ENCODE assay signal across 32 mouse cellular contexts in the genomic region with DNA sequence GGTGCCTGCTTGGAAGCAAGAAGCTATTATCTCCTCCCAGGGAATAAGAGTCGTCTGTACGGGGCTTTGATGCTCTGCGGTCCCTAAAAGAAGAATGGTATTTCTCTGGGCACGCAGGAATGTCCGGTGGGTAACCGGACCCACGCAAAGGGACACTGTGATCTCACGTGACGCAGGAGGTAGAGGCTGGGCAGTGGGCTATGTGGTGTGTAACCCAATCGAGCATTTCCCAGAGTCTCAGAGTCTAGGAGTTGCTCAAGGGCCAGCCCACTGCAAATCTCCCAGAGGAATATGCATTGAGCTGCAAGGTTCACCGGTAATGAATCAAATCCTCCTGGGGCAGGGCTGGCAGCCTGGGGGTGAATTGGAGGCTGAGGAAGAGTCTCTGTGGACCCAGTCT. TPM values are rescaled to one million over a fixed set of nuclear protein-coding genes. Genes with fewer than 3 reads are reported as not detected.
"Had no signal": no experiment of that assay in that cellular context is flagged by ENCODE, and none has a peak within 500 bp of the region (broad histone marks: within the 10 kb centered on the region; RNA-seq: fewer than 3 reads in every experiment).

No protein-coding gene starts in this region.

- H3K4me1 ChIP-seq: embryonic facial prominence, embryonic 12.5 days; embryonic facial prominence, embryonic 13.5 days; embryonic facial prominence, embryonic 15.5 days; forebrain, embryonic 15.5 days had no signal

- DNase-seq: cerebellum, adult 18-20 months; cerebellum, adult 2 months; cerebellum, adult 8-10 months; cerebellum, adult 9-10 months; cerebellum, adult 9-11 months; cerebellum, postnatal 10 days; cerebellum, postnatal 14 days; cerebellum, postnatal 25 days; cerebellum, postnatal 36 days; embryo, embryonic 11 days; forebrain, postnatal 0 days; gastrocnemius, adult 2 months; gastrocnemius, postnatal 10 days; gastrocnemius, postnatal 14 days; gastrocnemius, postnatal 25 days; gastrocnemius, postnatal 36 days; heart, adult 11 months had no signal

- H3K27ac ChIP-seq: embryonic facial prominence, embryonic 10.5 days; embryonic facial prominence, embryonic 12.5 days; embryonic facial prominence, embryonic 13.5 days; embryonic facial prominence, embryonic 15.5 days; forebrain, embryonic 10.5 days; forebrain, embryonic 12.5 days; forebrain, embryonic 13.5 days; forebrain, embryonic 15.5 days; gastrocnemius, adult 2 months had no signal

- ATAC-seq: forebrain, embryonic 13.5 days; forebrain, embryonic 14.5 days; forebrain, embryonic 15.5 days; forebrain, embryonic 16.5 days; forebrain, postnatal 0 days had no signal

- H3K36me3 ChIP-seq: embryonic facial prominence, embryonic 10.5 days; embryonic facial prominence, embryonic 12.5 days; embryonic facial prominence, embryonic 13.5 days; embryonic facial prominence, embryonic 15.5 days; forebrain, embryonic 10.5 days; forebrain, embryonic 12.5 days; forebrain, embryonic 15.5 days had no signal

- H3K4me3 ChIP-seq: embryonic facial prominence, embryonic 10.5 days; embryonic facial prominence, embryonic 12.5 days; embryonic facial prominence, embryonic 13.5 days; embryonic facial prominence, embryonic 15.5 days; erythroblast, embryonic 14.5 days; forebrain, embryonic 10.5 days; forebrain, embryonic 12.5 days; forebrain, embryonic 13.5 days; forebrain, embryonic 15.5 days; gastrocnemius, adult 2 months had no signal

- H3K4me2 ChIP-seq: embryonic facial prominence, embryonic 12.5 days; embryonic facial prominence, embryonic 13.5 days; embryonic facial prominence, embryonic 15.5 days; forebrain, embryonic 12.5 days; forebrain, embryonic 13.5 days; forebrain, embryonic 15.5 days had no signal

- H3K9me3 ChIP-seq: embryonic facial prominence, embryonic 10.5 days; embryonic facial prominence, embryonic 12.5 days; embryonic facial prominence, embryonic 13.5 days; embryonic facial prominence, embryonic 15.5 days; forebrain, embryonic 10.5 days; forebrain, embryonic 12.5 days; forebrain, embryonic 13.5 days; forebrain, embryonic 15.5 days had no signal

- H3K27me3 ChIP-seq: forebrain, embryonic 15.5 days had no signal

- H3K9ac ChIP-seq: embryonic facial prominence, embryonic 12.5 days; embryonic facial prominence, embryonic 13.5 days; embryonic facial prominence, embryonic 15.5 days; forebrain, embryonic 12.5 days; forebrain, embryonic 13.5 days; forebrain, embryonic 15.5 days; forebrain, postnatal 0 days had no signal

RNA-seq across cellular contexts. Expression of a gene that starts 9.5 kb away (rescaled TPM):
- polyA plus RNA-seq: gonadal fat pad, adult 2 months had no signal

RNA-seq across cellular contexts. Expression of a gene that starts 18.8 kb away (rescaled TPM):
- polyA plus RNA-seq: cerebellum, adult 2 months; cortical plate, adult 2 months; erythroblast, embryonic 14.5 days; forebrain, embryonic 10.5 days; forebrain, embryonic 11.5 days; forebrain, embryonic 12.5 days; forebrain, embryonic 13.5 days; forebrain, embryonic 14.5 days; forebrain, embryonic 15.5 days; forebrain, embryonic 16.5 days; forebrain, postnatal 0 days; frontal cortex, adult 2 months; gonadal fat pad, adult 2 months had no signal
